Mouse (Mus musculus) mesoderm, embryonic 11.5 days (tissue): ENCODE data around the gene Twnk.
A peak's percentile ranks its signal among the peaks of the same experiment; 100 is the strongest.
"Not testable (repeated sequence)": the region's sequence is repeated elsewhere in the genome, so short reads cannot be mapped to it uniquely, and the experiment has no call there.

ENCODE experiments used
- DNase-seq: peaks from one replicate; pipeline ENCODE4 v3.0.0-alpha.2; 2012; ENCODE audit warnings: low read depth, low spot score

The Twnk gene

GRCm38 (mm10) chr19:45024775-45025174, 19.3 kb downstream of the Twnk start:
- no peak for DNase-seq

- DNase-seq, result no peak
These were observed 20.6 kb downstream of the Twnk start for GRCm38 (mm10) chr19:45025937-45026568.

- no peak for DNase-seq
These were observed 21.7 kb downstream of the Twnk start for GRCm38 (mm10) chr19:45026958-45027670.

- DNase-seq, result no peak
These were observed 22.4 kb downstream of the Twnk start for GRCm38 (mm10) chr19:45027848-45028247.

- no peak for DNase-seq
These were observed 23.3 kb downstream of the Twnk start for GRCm38 (mm10) chr19:45028746-45029145.

- no peak for DNase-seq
These were observed 24.1 kb downstream of the Twnk start for GRCm38 (mm10) chr19:45029571-45029970.

- DNase-seq, result peak; percentile 71
These were observed 24.6 kb downstream of the Twnk start for GRCm38 (mm10) chr19:45030111-45030510.

GRCm38 (mm10) chr19:45030746-45031693, 25.6 kb downstream of the Twnk start:
- peak; percentile 92 for DNase-seq

GRCm38 (mm10) chr19:45031780-45032179, 26.3 kb downstream of the Twnk start:
- peak; percentile 85 for DNase-seq

GRCm38 (mm10) chr19:45032570-45033332, 27.3 kb downstream of the Twnk start:
- DNase-seq, result no peak

- DNase-seq, result no peak
These were observed 31.4 kb downstream of the Twnk start for GRCm38 (mm10) chr19:45036867-45037266.

- DNase-seq, result not testable (repeated sequence)
These were observed 32.7 kb downstream of the Twnk start for GRCm38 (mm10) chr19:45038198-45038597.

GRCm38 (mm10) chr19:45040214-45040613, 34.8 kb downstream of the Twnk start:
- DNase-seq, result no peak

- DNase-seq, result no peak
These were observed 39.0 kb downstream of the Twnk start for GRCm38 (mm10) chr19:45044389-45044927.

GRCm38 (mm10) chr19:45045236-45045635, 39.8 kb downstream of the Twnk start:
- DNase-seq, result no peak

- no peak for DNase-seq
These were observed 40.2 kb downstream of the Twnk start, which contains the start of gene Pdzd7 for GRCm38 (mm10) chr19:45045651-45046050. Gene Pdzd7 (minus strand): TSS chr19:45045717.

- DNase-seq, result peak; percentile 63
These were observed 41.3 kb downstream of the Twnk start for GRCm38 (mm10) chr19:45046523-45047321.

- peak; percentile 70 for DNase-seq
These were observed 42.0 kb downstream of the Twnk start, which contains the start of gene Sfxn3 for GRCm38 (mm10) chr19:45047417-45047934. Gene Sfxn3 (plus strand): TSS chr19:45047503.

- no peak for DNase-seq
These were observed 42.6 kb downstream of the Twnk start for GRCm38 (mm10) chr19:45047935-45048643.
